Mouse (Mus musculus) spleen, postnatal 14 days (tissue): ENCODE results near the gene Fbxl17.

ENCODE experiments used
- DNase-seq, 2 experiments: peaks; one replicate each; pipeline ENCODE4 v3.0.0; 2021 to 2022; ENCODE audit warnings: low spot score in 2 of 2

Gene Fbxl17

GRCm38 (mm10) chr17:63212018-63212417 is 287.8 kb downstream of the Fbxl17 start:
- DNase-seq, result no peak

- DNase-seq, result no peak
Measured at GRCm38 (mm10) chr17:63209151-63209550, 290.7 kb downstream of the Fbxl17 start.

- DNase-seq, result no peak
Measured at GRCm38 (mm10) chr17:63208346-63208745, 291.5 kb downstream of the Fbxl17 start.

- DNase-seq, result no peak
Measured at GRCm38 (mm10) chr17:63207714-63208113, 292.1 kb downstream of the Fbxl17 start.

- DNase-seq, result no peak
Measured at GRCm38 (mm10) chr17:63205316-63205715, 294.5 kb downstream of the Fbxl17 start.

- no peak for DNase-seq
Measured at GRCm38 (mm10) chr17:63203582-63204190, 296.1 kb downstream of the Fbxl17 start.

- no peak for DNase-seq
Measured at GRCm38 (mm10) chr17:63198703-63199102, 301.1 kb downstream of the Fbxl17 start.

- DNase-seq, result no peak
Measured at GRCm38 (mm10) chr17:63195496-63195895, 304.3 kb downstream of the Fbxl17 start.

- DNase-seq, result no peak
Measured at GRCm38 (mm10) chr17:63193196-63193595, 306.6 kb downstream of the Fbxl17 start.

- DNase-seq, result no peak
Measured at GRCm38 (mm10) chr17:63191345-63191744, 308.5 kb downstream of the Fbxl17 start.

- no peak for DNase-seq
Measured at GRCm38 (mm10) chr17:63189274-63189673, 310.5 kb downstream of the Fbxl17 start.

GRCm38 (mm10) chr17:63185531-63185930 is 314.3 kb downstream of the Fbxl17 start:
- DNase-seq, result no peak

GRCm38 (mm10) chr17:63184844-63185504 is 314.8 kb downstream of the Fbxl17 start:
- DNase-seq, result no peak

GRCm38 (mm10) chr17:63183431-63183830 is 316.4 kb downstream of the Fbxl17 start:
- no peak for DNase-seq

GRCm38 (mm10) chr17:63181661-63182060 is 318.2 kb downstream of the Fbxl17 start:
- no peak for DNase-seq

- DNase-seq, result no peak
Measured at GRCm38 (mm10) chr17:63180042-63180441, 319.8 kb downstream of the Fbxl17 start.

GRCm38 (mm10) chr17:63178331-63178730 is 321.5 kb downstream of the Fbxl17 start:
- DNase-seq, result no peak

- no peak for DNase-seq
Measured at GRCm38 (mm10) chr17:63176411-63176810, 323.4 kb downstream of the Fbxl17 start.

- DNase-seq, result no peak
Measured at GRCm38 (mm10) chr17:63172697-63173096, 327.1 kb downstream of the Fbxl17 start.

- no peak for DNase-seq
Measured at GRCm38 (mm10) chr17:63171890-63172491, 327.8 kb downstream of the Fbxl17 start.

- no peak for DNase-seq
Measured at GRCm38 (mm10) chr17:63171264-63171663, 328.6 kb downstream of the Fbxl17 start.

- DNase-seq, result no peak
Measured at GRCm38 (mm10) chr17:63168019-63168788, 331.6 kb downstream of the Fbxl17 start.
